Mouse (Mus musculus): Measurements from ENCODE around the gene 2010111I01Rik. TPM values are rescaled to one million over a fixed set of nuclear protein-coding genes. Genes with fewer than 3 reads are reported as not detected.

Gene 2010111I01Rik
- polyA plus RNA-seq, 1 experiment, result not detected

DNA sequence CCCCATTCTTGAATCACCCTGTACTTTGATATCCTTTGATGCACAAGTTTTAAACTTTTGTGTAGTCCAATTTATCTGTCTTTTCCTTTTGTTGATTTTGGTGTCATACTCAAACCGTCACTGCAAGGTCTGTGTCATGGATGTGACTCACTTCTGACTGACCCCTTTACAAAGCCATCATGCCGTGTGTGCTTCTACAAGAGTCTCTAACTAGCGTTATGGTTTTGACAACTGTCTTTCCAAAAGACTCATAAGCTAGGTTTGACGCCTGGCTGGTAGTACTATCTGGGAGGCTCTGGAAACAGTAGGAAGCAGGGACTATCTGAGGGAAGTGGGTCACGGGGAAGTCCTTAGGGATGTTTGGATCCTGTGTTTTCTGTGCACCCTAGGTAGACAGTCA, 351.7 kb downstream of the 2010111I01Rik start:
- 92% methylated on average over 5 of the region's 5 CpGs for WGBS
- H3K4me3 ChIP-seq (ENCODE audit: insufficient read depth, low read depth, low read length), result no peak overlapping the region
- H3K4me1 ChIP-seq (ENCODE audit: control insufficient read depth, insufficient read depth, low read length), result peaks cover 10% of the 10 kb centered on the region; the same call in 1 of the 2 replicates
- TF ChIP-seq POLR2A (IDR thresholded peaks at IDR 0.05; ENCODE audit: insufficient read depth, low read depth, low read length) (no peak), CTCF (IDR thresholded peaks at IDR 0.05; ENCODE audit: insufficient read depth, low read depth, low read length) (no peak)
- H3K27ac ChIP-seq (ENCODE audit: insufficient read depth, low read depth, low read length), result no peak overlapping the region

- TF ChIP-seq POLR2A (IDR thresholded peaks at IDR 0.05; ENCODE audit: insufficient read depth, low read depth, low read length) (no peak), CTCF (IDR thresholded peaks at IDR 0.05; ENCODE audit: insufficient read depth, low read depth, low read length) (no peak)
- Histone ChIP-seq H3K27ac (ENCODE audit: insufficient read depth, low read depth, low read length) (no peak overlapping the region), H3K4me1 (ENCODE audit: control insufficient read depth, insufficient read depth, low read length) (peaks cover 8% of the 10 kb centered on the region; the same call in 1 of the 2 replicates), H3K4me3 (ENCODE audit: insufficient read depth, low read depth, low read length) (no peak overlapping the region)
- WGBS, result 35% methylated on average over 7 of the region's 7 CpGs
Measured at GRCm38 (mm10) chr13:63317681-63318104, 353.0 kb downstream of the 2010111I01Rik start.

- H3K27ac ChIP-seq (ENCODE audit: insufficient read depth, low read depth, low read length), result no peak overlapping the region
- H3K4me1 ChIP-seq (ENCODE audit: control insufficient read depth, insufficient read depth, low read length), result peaks cover 4% of the 10 kb centered on the region
- 95% methylated on average over 7 of the region's 7 CpGs for WGBS
- no peak for TF ChIP-seq CTCF (IDR thresholded peaks at IDR 0.05; ENCODE audit: insufficient read depth, low read depth, low read length)
- no peak for TF ChIP-seq POLR2A (IDR thresholded peaks at IDR 0.05; ENCODE audit: insufficient read depth, low read depth, low read length)
- no peak overlapping the region for H3K4me3 ChIP-seq (ENCODE audit: insufficient read depth, low read depth, low read length)
Measured at GRCm38 (mm10) chr13:63319814-63320213, 355.1 kb downstream of the 2010111I01Rik start.

GRCm38 (mm10) chr13:63321689-63322088, 357.0 kb downstream of the 2010111I01Rik start:
- Histone ChIP-seq H3K4me3 (ENCODE audit: insufficient read depth, low read depth, low read length) (no peak overlapping the region), H3K27ac (ENCODE audit: insufficient read depth, low read depth, low read length) (no peak overlapping the region), H3K4me1 (ENCODE audit: control insufficient read depth, insufficient read depth, low read length) (peaks cover 8% of the 10 kb centered on the region)
- TF ChIP-seq CTCF (IDR thresholded peaks at IDR 0.05; ENCODE audit: insufficient read depth, low read depth, low read length) (no peak), POLR2A (IDR thresholded peaks at IDR 0.05; ENCODE audit: insufficient read depth, low read depth, low read length) (no peak)
- WGBS, result 82% methylated on average over 5 of the region's 5 CpGs

DNA sequence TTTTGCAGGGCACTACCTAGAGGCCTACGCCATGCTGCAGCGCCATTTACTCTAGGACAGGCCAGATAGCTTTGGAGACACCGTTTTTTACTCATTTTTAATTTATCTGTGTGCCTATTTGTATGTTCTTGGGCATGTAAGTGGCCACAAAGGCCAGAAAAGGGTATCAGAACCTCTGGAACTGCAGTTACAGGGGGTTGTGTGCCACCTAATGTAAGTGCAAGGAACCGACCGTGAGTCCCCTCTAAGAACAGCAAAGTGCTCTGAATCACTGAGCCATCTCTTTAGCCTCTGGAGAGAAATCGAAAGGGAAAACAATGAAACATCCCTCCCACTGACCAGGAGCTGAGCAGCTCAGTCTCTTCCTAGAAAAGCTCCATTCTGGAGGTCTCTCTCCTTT, 358.1 kb downstream of the 2010111I01Rik start:
- Histone ChIP-seq H3K4me1 (ENCODE audit: control insufficient read depth, insufficient read depth, low read length) (peaks cover 8% of the 10 kb centered on the region), H3K27ac (ENCODE audit: insufficient read depth, low read depth, low read length) (0 out of 2 replicates have a peak overlapping the region, but pooled peaks have one; percentile 38), H3K4me3 (ENCODE audit: insufficient read depth, low read depth, low read length) (no peak overlapping the region)
- WGBS, result 85% methylated on average over 6 of the region's 6 CpGs
- TF ChIP-seq POLR2A (IDR thresholded peaks at IDR 0.05; ENCODE audit: insufficient read depth, low read depth, low read length), result no peak
- no peak for TF ChIP-seq CTCF (IDR thresholded peaks at IDR 0.05; ENCODE audit: insufficient read depth, low read depth, low read length)

GRCm38 (mm10) chr13:63323286-63324075, 358.8 kb downstream of the 2010111I01Rik start:
- WGBS, result 68% methylated on average over 9 of the region's 9 CpGs
- peak overlapping the region; percentile 38; the same call in 1 of the 2 replicates for H3K27ac ChIP-seq (ENCODE audit: insufficient read depth, low read depth, low read length)

GRCm38 (mm10) chr13:63324311-63324710, 359.6 kb downstream of the 2010111I01Rik start:
- Histone ChIP-seq H3K27ac (ENCODE audit: insufficient read depth, low read depth, low read length) (no peak overlapping the region), H3K4me3 (ENCODE audit: insufficient read depth, low read depth, low read length) (no peak overlapping the region), H3K4me1 (ENCODE audit: control insufficient read depth, insufficient read depth, low read length) (peaks cover 8% of the 10 kb centered on the region)
- 76% methylated on average over 3 of the region's 3 CpGs for WGBS
- TF ChIP-seq POLR2A (IDR thresholded peaks at IDR 0.05; ENCODE audit: insufficient read depth, low read depth, low read length), result no peak
- no peak for TF ChIP-seq CTCF (IDR thresholded peaks at IDR 0.05; ENCODE audit: insufficient read depth, low read depth, low read length)

More at GRCm38 (mm10) chr13:63323286-63324075, 358.8 kb downstream of the 2010111I01Rik start:
- H3K4me1 ChIP-seq (ENCODE audit: control insufficient read depth, insufficient read depth, low read length), result peaks cover 8% of the 10 kb centered on the region
- TF ChIP-seq POLR2A (IDR thresholded peaks at IDR 0.05; ENCODE audit: insufficient read depth, low read depth, low read length) (no peak), CTCF (IDR thresholded peaks at IDR 0.05; ENCODE audit: insufficient read depth, low read depth, low read length) (no peak)
- no peak overlapping the region for H3K4me3 ChIP-seq (ENCODE audit: insufficient read depth, low read depth, low read length)

- Histone ChIP-seq H3K27ac (ENCODE audit: insufficient read depth, low read depth, low read length) (peak overlapping the region; percentile 10; the same call in 1 of the 2 replicates), H3K4me1 (ENCODE audit: control insufficient read depth, insufficient read depth, low read length) (peaks cover 9% of the 10 kb centered on the region), H3K4me3 (ENCODE audit: insufficient read depth, low read depth, low read length) (no peak overlapping the region)
- TF ChIP-seq CTCF (IDR thresholded peaks at IDR 0.05; ENCODE audit: insufficient read depth, low read depth, low read length), result no peak
- 76% methylated on average over 10 of the region's 10 CpGs for WGBS
Measured at GRCm38 (mm10) chr13:63324978-63325848, 360.5 kb downstream of the 2010111I01Rik start.

- Histone ChIP-seq H3K4me1 (ENCODE audit: control insufficient read depth, insufficient read depth, low read length) (peaks cover 13% of the 10 kb centered on the region), H3K27ac (ENCODE audit: insufficient read depth, low read depth, low read length) (no peak overlapping the region), H3K4me3 (ENCODE audit: insufficient read depth, low read depth, low read length) (no peak overlapping the region)
- WGBS, result 94% methylated on average over 2 of the region's 2 CpGs
- TF ChIP-seq CTCF (IDR thresholded peaks at IDR 0.05; ENCODE audit: insufficient read depth, low read depth, low read length) (no peak), POLR2A (IDR thresholded peaks at IDR 0.05; ENCODE audit: insufficient read depth, low read depth, low read length) (no peak)
Measured at GRCm38 (mm10) chr13:63326015-63326414, 361.3 kb downstream of the 2010111I01Rik start.
